Mouse (Mus musculus): ENCODE data around the gene Rps6kb2.

Gene Rps6kb2

GRCm38 (mm10) chr19:4154437-4155222 lies 8.5 kb downstream of the Rps6kb2 start:
- DNase-seq (ENCODE audit: low read depth): peak; percentile 69

DNA sequence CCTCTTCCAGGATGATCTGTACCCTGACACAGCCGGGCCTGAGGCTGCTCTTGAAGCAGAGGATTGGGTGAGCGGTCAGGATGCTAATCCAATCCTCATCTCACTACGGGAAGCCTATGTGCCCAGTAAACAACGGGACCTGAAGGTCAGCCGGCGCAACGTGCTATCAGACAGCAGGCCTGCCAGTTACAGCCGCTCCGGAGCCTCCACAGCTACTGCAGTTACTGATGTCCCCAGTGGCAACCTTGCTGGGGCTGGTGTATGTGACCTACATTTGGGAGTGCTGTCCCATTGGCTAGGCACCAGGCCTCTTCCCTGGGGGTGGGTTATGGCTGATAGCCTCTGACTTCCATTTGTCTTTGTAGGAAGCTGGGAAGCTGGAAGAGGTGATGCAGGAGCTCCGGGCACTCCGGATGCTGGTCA lies 9.9 kb downstream of the Rps6kb2 start, which contains the start of gene Ptprcap:
Gene Ptprcap (plus strand): TSS at position 373 of the 423 bp plus-strand sequence.
- no peak for DNase-seq (ENCODE audit: low read depth)

DNA sequence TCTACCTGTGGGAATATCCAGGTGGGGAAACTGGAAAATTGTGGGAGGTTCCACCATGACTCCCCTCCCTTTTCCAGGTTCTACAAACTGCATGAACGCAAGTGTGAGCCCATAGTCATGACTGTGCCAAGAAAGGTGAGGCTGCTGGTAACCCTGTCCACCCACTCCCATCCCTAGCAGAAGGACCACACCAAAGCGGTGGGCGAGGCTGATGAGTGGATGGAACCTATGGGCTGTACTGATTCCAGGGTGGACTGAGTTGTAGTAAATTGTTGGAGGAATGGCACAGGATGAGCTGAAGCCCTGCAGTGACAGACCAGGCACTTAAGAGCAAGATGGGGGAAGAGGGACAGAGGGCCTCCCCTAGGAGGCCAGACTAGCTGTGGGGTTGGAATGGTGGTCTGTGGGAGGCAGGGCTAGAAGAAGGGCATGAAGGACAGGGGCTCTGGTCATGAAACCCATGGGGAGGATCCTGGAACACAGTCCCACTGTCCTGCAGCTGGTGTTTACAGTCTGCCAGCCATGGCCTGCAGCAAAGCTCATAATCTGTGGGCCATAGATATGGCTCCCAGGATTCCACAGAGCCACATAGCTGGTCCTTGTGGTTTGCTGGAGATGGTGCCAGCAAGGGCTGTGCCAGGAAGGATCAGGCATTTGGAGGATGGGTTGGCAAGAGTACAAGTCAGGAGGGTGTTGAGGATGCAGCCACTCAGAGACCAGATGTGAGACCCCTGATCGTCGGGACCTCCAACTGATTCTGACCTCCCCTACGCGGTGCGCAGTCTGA lies 10.5 kb downstream of the Rps6kb2 start:
- no peak for DNase-seq (ENCODE audit: low read depth)

DNA sequence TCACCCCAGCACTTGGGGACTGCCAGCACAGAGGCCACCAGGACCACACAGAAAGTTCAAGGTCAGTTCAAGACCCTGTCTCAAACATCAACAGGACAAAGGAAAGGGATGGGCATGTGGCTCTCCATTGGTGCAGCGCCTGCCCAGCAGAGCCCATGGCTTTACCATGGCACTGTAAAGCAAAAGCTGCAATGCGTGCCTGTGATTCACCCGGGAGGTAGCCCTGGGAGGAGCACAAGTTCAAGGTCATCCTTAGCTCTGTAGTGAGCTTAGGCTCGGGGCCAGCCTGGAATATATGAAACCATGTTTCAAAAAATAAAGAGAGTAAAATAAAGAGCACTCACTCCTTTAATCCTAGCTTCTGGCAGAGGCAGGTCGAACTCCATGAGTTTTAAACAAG lies 11.3 kb downstream of the Rps6kb2 start:
- no peak for DNase-seq (ENCODE audit: low read depth)

- DNase-seq (ENCODE audit: low read depth): no peak
Measured at GRCm38 (mm10) chr19:4151488-4151860, 11.7 kb downstream of the Rps6kb2 start.

DNA sequence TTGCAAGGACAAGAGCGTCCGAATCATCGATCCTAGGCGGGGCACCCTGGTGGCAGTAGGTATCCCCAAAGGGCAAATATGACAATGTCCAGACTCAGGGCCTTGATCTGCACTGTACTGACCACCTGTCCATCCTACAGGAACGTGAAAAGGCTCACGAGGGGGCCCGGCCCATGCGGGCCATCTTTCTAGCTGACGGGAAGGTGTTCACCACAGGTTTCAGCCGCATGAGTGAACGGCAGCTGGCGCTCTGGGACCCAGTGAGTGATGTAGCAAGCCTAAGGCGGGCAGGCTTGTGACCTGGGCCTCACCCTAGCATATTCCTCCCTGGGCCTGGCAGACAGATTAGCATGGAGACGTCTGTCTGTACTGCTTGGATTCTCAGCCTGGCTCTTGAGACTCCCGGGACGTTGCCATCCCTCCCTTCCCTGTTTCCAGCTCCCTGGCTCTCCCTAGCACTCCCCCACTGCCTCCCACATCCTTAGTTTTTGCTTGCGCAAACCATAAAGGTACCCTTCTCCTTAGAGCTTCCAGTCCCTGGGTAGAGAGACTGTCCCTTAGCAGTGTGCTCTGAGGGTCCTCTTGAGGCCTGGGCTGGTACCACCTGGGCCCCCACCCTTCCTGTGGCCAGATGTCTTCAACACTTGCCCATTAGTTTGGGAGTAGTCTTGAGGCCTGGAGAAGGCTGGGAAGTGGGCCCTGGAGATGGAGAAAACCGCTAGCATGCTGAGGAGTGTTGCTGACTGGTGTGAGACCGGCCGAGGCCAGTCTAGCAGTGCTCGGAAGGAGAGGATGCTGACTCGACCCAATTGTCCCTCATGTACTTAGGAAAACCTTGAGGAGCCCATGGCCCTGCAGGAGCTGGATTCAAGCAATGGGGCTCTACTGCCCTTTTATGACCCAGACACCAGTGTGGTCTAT lies 12.3 kb downstream of the Rps6kb2 start:
- no peak for DNase-seq (ENCODE audit: low read depth)

DNA sequence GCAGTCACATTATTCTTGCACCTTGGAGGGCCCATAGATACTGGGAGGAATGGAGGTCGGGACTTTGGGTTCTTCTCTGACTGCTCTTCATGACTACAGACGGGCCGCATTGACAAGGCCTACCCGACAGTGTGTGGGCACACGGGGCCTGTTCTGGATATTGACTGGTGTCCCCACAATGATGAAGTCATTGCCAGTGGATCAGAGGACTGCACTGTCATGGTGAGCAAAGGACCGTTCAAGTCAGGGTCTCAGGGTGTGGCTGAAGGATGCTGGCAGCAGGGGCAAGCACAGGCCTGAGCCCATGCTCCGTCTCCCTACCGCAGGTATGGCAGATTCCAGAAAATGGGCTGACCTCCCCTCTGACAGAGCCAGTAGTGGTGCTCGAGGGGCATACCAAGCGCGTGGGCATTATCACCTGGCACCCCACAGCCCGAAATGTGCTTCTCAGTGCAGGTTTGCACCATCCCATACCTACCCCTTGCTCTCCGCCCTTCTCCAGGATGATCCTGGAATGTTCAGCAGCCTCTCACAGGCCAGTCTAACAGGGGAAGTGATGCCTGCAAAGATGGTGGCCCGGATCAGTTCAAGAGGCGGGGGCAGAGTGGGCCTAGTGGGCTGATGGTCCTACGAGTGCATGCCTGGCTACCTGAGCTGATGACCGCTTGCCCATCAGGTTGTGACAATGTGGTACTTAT lies 13.2 kb downstream of the Rps6kb2 start:
- DNase-seq (ENCODE audit: low read depth): no peak

DNA sequence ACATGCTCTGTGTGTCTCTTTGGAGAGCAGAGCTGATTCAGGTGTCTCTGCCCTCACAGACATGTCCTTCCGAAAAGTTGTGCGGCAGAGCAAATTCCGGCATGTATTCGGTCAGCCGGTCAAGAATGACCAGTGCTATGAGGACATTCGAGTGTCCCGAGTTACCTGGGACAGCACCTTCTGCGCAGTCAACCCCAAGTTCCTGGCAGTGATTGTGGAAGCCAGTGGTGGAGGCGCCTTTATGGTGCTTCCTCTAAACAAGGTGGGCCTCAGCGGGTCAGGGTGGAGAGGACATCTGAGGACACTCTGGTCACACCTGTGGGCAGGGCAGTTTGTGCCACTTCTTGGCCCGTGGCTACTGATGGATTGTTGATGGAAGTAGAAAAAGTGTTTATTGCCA lies 13.9 kb downstream of the Rps6kb2 start:
- DNase-seq (ENCODE audit: low read depth): no peak

GRCm38 (mm10) chr19:4148819-4149218 lies 14.3 kb downstream of the Rps6kb2 start:
- no peak for DNase-seq (ENCODE audit: low read depth)

- DNase-seq (ENCODE audit: low read depth): peak; percentile 91
Measured at GRCm38 (mm10) chr19:4148491-4148806, 14.7 kb downstream of the Rps6kb2 start, which contains the start of gene Coro1b. Coro1b (plus strand) TSS chr19:4148619.

DNA sequence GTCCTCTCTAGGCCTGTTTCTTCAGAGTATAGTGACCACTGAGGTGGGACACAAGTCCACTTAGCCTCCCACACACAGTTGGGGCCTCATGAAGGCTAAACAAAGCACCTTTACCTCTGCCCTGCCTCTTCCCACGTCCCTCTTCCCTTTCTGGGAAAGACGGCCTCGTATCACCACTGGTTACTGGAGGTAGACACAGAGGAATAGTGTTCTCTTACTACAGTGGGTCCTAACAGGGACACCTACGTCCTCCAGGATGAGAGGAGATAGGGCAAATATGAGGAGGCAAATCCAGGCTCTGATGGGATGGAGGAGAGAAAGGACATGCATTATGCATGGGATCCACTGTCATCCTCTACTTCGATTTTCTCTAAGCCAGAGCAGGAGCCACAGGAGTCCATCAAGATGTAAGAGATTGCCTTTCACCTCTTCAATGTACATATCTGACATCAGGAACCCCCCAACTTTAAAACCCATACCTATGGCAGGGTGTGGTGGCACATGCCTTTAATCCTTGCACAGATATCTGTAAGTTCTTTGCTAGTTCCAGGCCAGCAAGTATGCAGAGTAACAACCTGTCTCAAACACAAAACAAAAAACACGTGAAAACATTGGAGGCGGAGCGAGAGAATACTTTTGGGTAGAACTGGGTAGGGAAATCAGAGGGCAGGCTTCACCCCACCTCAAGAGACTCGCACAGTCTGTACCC lies 15.2 kb downstream of the Rps6kb2 start:
- DNase-seq (ENCODE audit: low read depth): no peak

DNA sequence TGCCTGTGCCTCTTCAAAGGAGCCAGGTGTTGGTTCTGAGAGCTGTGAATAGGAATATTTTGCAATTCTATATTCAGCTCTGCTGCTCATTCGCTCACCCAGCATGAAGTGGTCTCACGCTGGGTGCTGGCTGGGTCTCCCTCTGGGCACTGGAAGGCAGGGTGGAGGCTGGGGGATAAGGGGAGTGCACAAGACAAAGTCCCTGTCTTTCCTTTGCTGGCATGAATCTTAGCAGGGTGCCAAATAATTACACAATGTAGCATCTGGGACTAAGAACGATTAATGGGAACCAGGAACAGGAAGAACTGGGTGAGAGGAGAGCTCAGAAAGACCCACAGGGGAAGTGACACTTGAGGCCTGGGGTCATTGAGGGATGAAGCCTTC lies 16.1 kb downstream of the Rps6kb2 start:
- no peak for DNase-seq (ENCODE audit: low read depth)

GRCm38 (mm10) chr19:4146366-4147021 lies 16.7 kb downstream of the Rps6kb2 start:
- no peak for DNase-seq (ENCODE audit: low read depth)

- DNase-seq (ENCODE audit: low read depth): no peak
Measured at GRCm38 (mm10) chr19:4145936-4146335, 17.2 kb downstream of the Rps6kb2 start.

DNA sequence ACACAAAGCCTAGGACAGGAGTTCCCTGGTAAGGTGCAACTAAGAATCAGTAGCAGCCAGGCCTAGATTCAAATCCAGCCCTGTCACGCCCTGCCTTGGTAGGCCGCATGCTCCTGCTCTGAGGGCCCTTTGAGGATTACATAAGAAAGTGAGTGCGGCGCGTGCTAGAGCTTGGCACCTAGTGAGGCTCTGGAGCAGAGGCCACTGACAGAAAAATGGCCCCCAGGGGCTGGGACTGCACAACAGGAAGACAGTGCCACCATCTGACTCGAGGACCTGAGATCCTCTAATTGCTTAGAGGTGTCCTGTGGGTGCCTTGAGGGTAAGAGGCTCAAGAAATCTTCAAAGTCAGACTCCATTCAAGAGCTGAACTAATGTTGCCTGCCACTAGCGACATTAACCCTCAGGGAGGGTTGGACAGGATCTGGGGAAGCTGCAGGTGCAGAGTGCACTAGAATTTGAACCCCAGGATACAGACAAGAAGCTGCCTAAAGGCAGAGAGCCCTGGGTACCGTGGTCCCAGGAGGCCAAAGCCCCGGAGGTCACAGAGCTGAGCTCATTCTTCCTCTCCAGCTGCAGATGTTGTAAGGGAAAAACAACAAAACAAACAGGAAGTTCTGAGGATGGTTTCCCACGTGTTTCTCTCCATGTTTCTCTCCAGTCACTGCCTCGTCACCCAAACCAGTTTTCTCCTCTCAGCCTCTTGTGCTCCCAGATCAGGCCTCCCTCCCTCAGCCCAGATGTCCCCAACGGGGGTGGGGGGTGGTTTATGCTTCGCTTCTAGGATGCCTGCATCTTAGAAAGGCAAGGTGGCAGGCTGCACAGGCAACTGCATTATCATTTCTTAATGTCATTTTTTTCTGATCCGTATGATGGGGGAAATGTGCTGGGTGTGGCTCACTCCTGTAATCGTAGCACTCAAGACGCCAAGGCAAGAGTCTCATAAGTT lies 18.3 kb downstream of the Rps6kb2 start:
- DNase-seq (ENCODE audit: low read depth): peak; percentile 49

DNA sequence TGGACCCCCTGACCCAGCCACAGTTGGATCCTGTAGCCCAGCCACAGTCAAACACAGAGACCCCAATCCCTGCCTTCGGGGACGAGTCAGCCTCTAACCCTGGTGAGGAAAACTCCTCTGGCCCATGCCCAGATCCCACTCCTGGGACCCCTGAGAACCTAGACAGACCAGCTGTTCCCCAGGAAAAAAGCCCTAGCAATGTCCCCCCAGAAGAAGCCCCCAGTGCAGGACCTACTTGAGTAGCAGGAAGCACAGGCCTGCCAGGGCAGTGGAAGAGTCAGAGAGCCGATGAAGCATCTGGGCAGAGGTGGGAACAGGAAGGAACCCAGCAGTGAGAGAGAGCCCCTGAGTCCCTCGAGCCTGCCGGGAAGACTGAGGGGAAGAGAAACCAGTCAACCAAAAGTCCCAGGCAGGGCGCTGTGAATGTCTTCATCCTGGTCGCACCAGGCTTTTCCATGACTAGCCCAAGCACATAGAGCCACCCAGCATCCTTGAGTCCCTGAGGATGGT lies 19.3 kb downstream of the Rps6kb2 start, which contains the start of gene Cabp4:
Gene Cabp4 (minus strand): TSS at position 275 of the 510 bp plus-strand sequence.
- DNase-seq (ENCODE audit: low read depth): no peak

GRCm38 (mm10) chr19:4142416-4143173 lies 20.6 kb downstream of the Rps6kb2 start:
- DNase-seq (ENCODE audit: low read depth): no peak

GRCm38 (mm10) chr19:4140147-4140546 lies 23.0 kb downstream of the Rps6kb2 start:
- DNase-seq (ENCODE audit: low read depth): no peak

All from naive thymus-derived CD4-positive, alpha-beta T cell, adult 2 months (primary cell).